Mouse (Mus musculus): Measurements from ENCODE around the gene Rph3a. TPM values are rescaled to one million over a fixed set of nuclear protein-coding genes. Genes with fewer than 3 reads are reported as not detected.

Gene Rph3a
- polyA plus RNA-seq (2014; fragmentation: Nextera tagmentation; extraction: Ambion mirVana) = not detected in 2 replicates

GRCm38 (mm10) chr5:121009811-121010569 is at the start of gene Rph3a:
Gene Rph3a (minus strand): TSS chr5:121010092.
- H3K27ac ChIP-seq (replicated peaks; ENCODE audit: low read depth, low read length) = no peak within 1 kb of the TSS
- H3K4me2 ChIP-seq (ENCODE audit: low read depth, severe bottlenecking) = no peak within 1 kb of the TSS
- no peak for DNase-seq (ENCODE audit: low spot score)
- no peaks in the 10 kb centered on the region for H3K9me3 ChIP-seq (ENCODE audit: control insufficient read depth, low read length)
- H3K9ac ChIP-seq (ENCODE audit: low read length) = no peak within 1 kb of the TSS
- peaks cover 10% of the 10 kb centered on the region; the same call in 1 of the 2 replicates for H3K27me3 ChIP-seq (ENCODE audit: control insufficient read depth, insufficient read depth, low read length)
- H3K36me3 ChIP-seq (ENCODE audit: control insufficient read depth, insufficient read depth, low read length) = no peaks in the 10 kb centered on the region
- ATAC-seq (ENCODE audit: insufficient number of reproducible peaks, low FRiP score, low TSS enrichment, low read depth) = no peak
- H3K4me1 ChIP-seq (ENCODE audit: control insufficient read depth, insufficient read depth, low read length) = 0 out of 2 replicates have a peak, but pooled peaks cover 2% of the 10 kb centered on the region
- WGBS = 67% methylated on average over 12 of the region's 12 CpGs
- H3K4me3 ChIP-seq (ENCODE audit: low read depth, low read length) = no peak within 1 kb of the TSS

- Histone ChIP-seq H3K27ac (replicated peaks; ENCODE audit: low read depth, low read length) (no peak overlapping the region), H3K9me3 (ENCODE audit: control insufficient read depth, low read length) (no peaks in the 10 kb centered on the region), H3K9ac (ENCODE audit: low read length) (no peak overlapping the region), H3K4me3 (ENCODE audit: low read depth, low read length) (no peak overlapping the region), H3K4me2 (ENCODE audit: low read depth, severe bottlenecking) (no peak overlapping the region), H3K36me3 (ENCODE audit: control insufficient read depth, insufficient read depth, low read length) (no peaks in the 10 kb centered on the region), H3K27me3 (ENCODE audit: control insufficient read depth, insufficient read depth, low read length) (no peaks in the 10 kb centered on the region), H3K4me1 (ENCODE audit: control insufficient read depth, insufficient read depth, low read length) (no peaks in the 10 kb centered on the region)
- 92% methylated on average over 11 of the region's 11 CpGs for WGBS
- DNase-seq (ENCODE audit: low spot score) = no peak
- no peak for ATAC-seq (ENCODE audit: insufficient number of reproducible peaks, low FRiP score, low TSS enrichment, low read depth)
Observed at GRCm38 (mm10) chr5:121058261-121058660, 48.4 kb upstream of the Rph3a start.

GRCm38 (mm10) chr5:121053886-121054285 is 44.0 kb upstream of the Rph3a start:
- no peaks in the 10 kb centered on the region for H3K36me3 ChIP-seq (ENCODE audit: control insufficient read depth, insufficient read depth, low read length)
- no peaks in the 10 kb centered on the region for H3K27me3 ChIP-seq (ENCODE audit: control insufficient read depth, insufficient read depth, low read length)
- H3K4me1 ChIP-seq (ENCODE audit: control insufficient read depth, insufficient read depth, low read length) = no peaks in the 10 kb centered on the region
- no peak for DNase-seq (ENCODE audit: low spot score)
- no peak overlapping the region for H3K27ac ChIP-seq (replicated peaks; ENCODE audit: low read depth, low read length)
- WGBS = 80% methylated on average over 9 of the region's 9 CpGs
- H3K9ac ChIP-seq (ENCODE audit: low read length) = no peak overlapping the region
- no peak for ATAC-seq (ENCODE audit: insufficient number of reproducible peaks, low FRiP score, low TSS enrichment, low read depth)
- H3K9me3 ChIP-seq (ENCODE audit: control insufficient read depth, low read length) = no peaks in the 10 kb centered on the region
- no peak overlapping the region for H3K4me3 ChIP-seq (ENCODE audit: low read depth, low read length)
- no peak overlapping the region for H3K4me2 ChIP-seq (ENCODE audit: low read depth, severe bottlenecking)

- no peak overlapping the region for H3K4me2 ChIP-seq (ENCODE audit: low read depth, severe bottlenecking)
- H3K27ac ChIP-seq (replicated peaks; ENCODE audit: low read depth, low read length) = no peak overlapping the region
- no peaks in the 10 kb centered on the region for H3K4me1 ChIP-seq (ENCODE audit: control insufficient read depth, insufficient read depth, low read length)
- no peaks in the 10 kb centered on the region for H3K27me3 ChIP-seq (ENCODE audit: control insufficient read depth, insufficient read depth, low read length)
- H3K36me3 ChIP-seq (ENCODE audit: control insufficient read depth, insufficient read depth, low read length) = no peaks in the 10 kb centered on the region
- no peaks in the 10 kb centered on the region for H3K9me3 ChIP-seq (ENCODE audit: control insufficient read depth, low read length)
- DNase-seq (ENCODE audit: low spot score) (no peak), ATAC-seq (ENCODE audit: insufficient number of reproducible peaks, low FRiP score, low TSS enrichment, low read depth) (no peak)
- H3K9ac ChIP-seq (ENCODE audit: low read length) = no peak overlapping the region
- WGBS = 38% methylated on average over 9 of the region's 9 CpGs
- H3K4me3 ChIP-seq (ENCODE audit: low read depth, low read length) = no peak overlapping the region
Observed at GRCm38 (mm10) chr5:121041791-121042190, 31.9 kb upstream of the Rph3a start.

GRCm38 (mm10) chr5:121039465-121039864 is 29.6 kb upstream of the Rph3a start:
- no peaks in the 10 kb centered on the region for H3K27me3 ChIP-seq (ENCODE audit: control insufficient read depth, insufficient read depth, low read length)
- H3K9me3 ChIP-seq (ENCODE audit: control insufficient read depth, low read length) = no peaks in the 10 kb centered on the region
- no peak overlapping the region for H3K9ac ChIP-seq (ENCODE audit: low read length)
- DNase-seq (ENCODE audit: low spot score) (no peak), ATAC-seq (ENCODE audit: insufficient number of reproducible peaks, low FRiP score, low TSS enrichment, low read depth) (no peak)
- 77% methylated on average over 9 of the region's 9 CpGs for WGBS
- H3K4me1 ChIP-seq (ENCODE audit: control insufficient read depth, insufficient read depth, low read length) = no peaks in the 10 kb centered on the region
- no peak overlapping the region for H3K27ac ChIP-seq (replicated peaks; ENCODE audit: low read depth, low read length)
- no peaks in the 10 kb centered on the region for H3K36me3 ChIP-seq (ENCODE audit: control insufficient read depth, insufficient read depth, low read length)
- H3K4me2 ChIP-seq (ENCODE audit: low read depth, severe bottlenecking) = no peak overlapping the region
- no peak overlapping the region for H3K4me3 ChIP-seq (ENCODE audit: low read depth, low read length)

GRCm38 (mm10) chr5:121030161-121030560 is 20.3 kb upstream of the Rph3a start:
- Histone ChIP-seq H3K27me3 (ENCODE audit: control insufficient read depth, insufficient read depth, low read length) (no peaks in the 10 kb centered on the region), H3K9ac (ENCODE audit: low read length) (no peak overlapping the region), H3K4me3 (ENCODE audit: low read depth, low read length) (no peak overlapping the region), H3K4me2 (ENCODE audit: low read depth, severe bottlenecking) (no peak overlapping the region), H3K9me3 (ENCODE audit: control insufficient read depth, low read length) (no peaks in the 10 kb centered on the region), H3K36me3 (ENCODE audit: control insufficient read depth, insufficient read depth, low read length) (no peaks in the 10 kb centered on the region), H3K27ac (replicated peaks; ENCODE audit: low read depth, low read length) (no peak overlapping the region), H3K4me1 (ENCODE audit: control insufficient read depth, insufficient read depth, low read length) (no peaks in the 10 kb centered on the region)
- WGBS = 78% methylated on average over 9 of the region's 9 CpGs
- ATAC-seq (ENCODE audit: insufficient number of reproducible peaks, low FRiP score, low TSS enrichment, low read depth) (no peak), DNase-seq (ENCODE audit: low spot score) (no peak)

GRCm38 (mm10) chr5:121019505-121019904 is 9.6 kb upstream of the Rph3a start:
- Histone ChIP-seq H3K9ac (ENCODE audit: low read length) (no peak overlapping the region), H3K36me3 (ENCODE audit: control insufficient read depth, insufficient read depth, low read length) (no peaks in the 10 kb centered on the region), H3K4me2 (ENCODE audit: low read depth, severe bottlenecking) (no peak overlapping the region), H3K27ac (replicated peaks; ENCODE audit: low read depth, low read length) (no peak overlapping the region), H3K4me3 (ENCODE audit: low read depth, low read length) (no peak overlapping the region), H3K27me3 (ENCODE audit: control insufficient read depth, insufficient read depth, low read length) (no peaks in the 10 kb centered on the region), H3K4me1 (ENCODE audit: control insufficient read depth, insufficient read depth, low read length) (no peaks in the 10 kb centered on the region), H3K9me3 (ENCODE audit: control insufficient read depth, low read length) (no peaks in the 10 kb centered on the region)
- no peak for DNase-seq (ENCODE audit: low spot score)
- no peak for ATAC-seq (ENCODE audit: insufficient number of reproducible peaks, low FRiP score, low TSS enrichment, low read depth)
- WGBS = 83% methylated on average over 9 of the region's 9 CpGs

GRCm38 (mm10) chr5:121017699-121018098 is 7.8 kb upstream of the Rph3a start:
- ATAC-seq (ENCODE audit: insufficient number of reproducible peaks, low FRiP score, low TSS enrichment, low read depth) = no peak
- Histone ChIP-seq H3K4me1 (ENCODE audit: control insufficient read depth, insufficient read depth, low read length) (no peaks in the 10 kb centered on the region), H3K4me2 (ENCODE audit: low read depth, severe bottlenecking) (no peak overlapping the region), H3K9me3 (ENCODE audit: control insufficient read depth, low read length) (no peaks in the 10 kb centered on the region), H3K27me3 (ENCODE audit: control insufficient read depth, insufficient read depth, low read length) (no peaks in the 10 kb centered on the region), H3K27ac (replicated peaks; ENCODE audit: low read depth, low read length) (no peak overlapping the region), H3K9ac (ENCODE audit: low read length) (no peak overlapping the region), H3K4me3 (ENCODE audit: low read depth, low read length) (no peak overlapping the region), H3K36me3 (ENCODE audit: control insufficient read depth, insufficient read depth, low read length) (no peaks in the 10 kb centered on the region)
- no peak for DNase-seq (ENCODE audit: low spot score)
- WGBS = 68% methylated on average over 5 of the region's 5 CpGs

GRCm38 (mm10) chr5:121016405-121016804 is 6.5 kb upstream of the Rph3a start:
- DNase-seq (ENCODE audit: low spot score) = no peak
- H3K27ac ChIP-seq (replicated peaks; ENCODE audit: low read depth, low read length) = no peak overlapping the region

More at GRCm38 (mm10) chr5:121016405-121016804, 6.5 kb upstream of the Rph3a start:
- no peak for ATAC-seq (ENCODE audit: insufficient number of reproducible peaks, low FRiP score, low TSS enrichment, low read depth)
- whole genome bisulfite sequencing = 29% methylated on average over 12 of the region's 12 CpGs
- no peak overlapping the region for H3K4me3 ChIP-seq (ENCODE audit: low read depth, low read length)
- no peak overlapping the region for H3K9ac ChIP-seq (ENCODE audit: low read length)
- no peaks in the 10 kb centered on the region for H3K4me1 ChIP-seq (ENCODE audit: control insufficient read depth, insufficient read depth, low read length)
- no peak overlapping the region for H3K4me2 ChIP-seq (ENCODE audit: low read depth, severe bottlenecking)
- no peaks in the 10 kb centered on the region for H3K9me3 ChIP-seq (ENCODE audit: control insufficient read depth, low read length)
- no peaks in the 10 kb centered on the region for H3K36me3 ChIP-seq (ENCODE audit: control insufficient read depth, insufficient read depth, low read length)
- H3K27me3 ChIP-seq (ENCODE audit: control insufficient read depth, insufficient read depth, low read length) = no peaks in the 10 kb centered on the region
